Mouse (Mus musculus) ES-Bruce4 (cell line): Measurements from ENCODE around the gene Rad51ap2.

Experiments used
- CTCF ChIP-seq: IDR thresholded peaks from one replicate; pipeline ENCODE4 v1.8.1; 2011; ENCODE audit warnings: low read depth, low read length
- EP300 ChIP-seq: IDR thresholded peaks from 2 replicates; pipeline ENCODE4 v1.6.1; 2011; ENCODE audit warnings: low read depth, low read length; ENCODE audit not compliant: insufficient read depth
- POLR2A ChIP-seq: IDR thresholded peaks from one replicate; pipeline ENCODE4 v1.8.1; 2011; ENCODE audit warnings: low read length; ENCODE audit not compliant: insufficient read depth

- no peak for TF ChIP-seq CTCF
- no peak for TF ChIP-seq POLR2A
- TF ChIP-seq EP300, result no peak
Observed at GRCm38 (mm10) chr12:11433716-11434115, 22.2 kb upstream of the Rad51ap2 start.
